Mouse (Mus musculus): ENCODE measurements around the gene Snph.
A peak's percentile ranks its signal among the peaks of the same experiment; 100 is the strongest.
"Not testable (repeated sequence)": the region's sequence is repeated elsewhere in the genome, so short reads cannot be mapped to it uniquely, and the experiment has no call there.

Snph gene

GRCm38 (mm10) chr2:151632159-151632814 lies at the start of gene Snph:
Snph (minus strand) TSS chr2:151632593.
- no peak for DNase-seq (ENCODE audit: low read depth)

- no peak for DNase-seq (ENCODE audit: low read depth)
These were observed 43.8 kb upstream of the Snph start for GRCm38 (mm10) chr2:151676234-151676633.

- no peak for DNase-seq (ENCODE audit: low read depth)
These were observed 38.6 kb upstream of the Snph start for GRCm38 (mm10) chr2:151670968-151671329.

DNA sequence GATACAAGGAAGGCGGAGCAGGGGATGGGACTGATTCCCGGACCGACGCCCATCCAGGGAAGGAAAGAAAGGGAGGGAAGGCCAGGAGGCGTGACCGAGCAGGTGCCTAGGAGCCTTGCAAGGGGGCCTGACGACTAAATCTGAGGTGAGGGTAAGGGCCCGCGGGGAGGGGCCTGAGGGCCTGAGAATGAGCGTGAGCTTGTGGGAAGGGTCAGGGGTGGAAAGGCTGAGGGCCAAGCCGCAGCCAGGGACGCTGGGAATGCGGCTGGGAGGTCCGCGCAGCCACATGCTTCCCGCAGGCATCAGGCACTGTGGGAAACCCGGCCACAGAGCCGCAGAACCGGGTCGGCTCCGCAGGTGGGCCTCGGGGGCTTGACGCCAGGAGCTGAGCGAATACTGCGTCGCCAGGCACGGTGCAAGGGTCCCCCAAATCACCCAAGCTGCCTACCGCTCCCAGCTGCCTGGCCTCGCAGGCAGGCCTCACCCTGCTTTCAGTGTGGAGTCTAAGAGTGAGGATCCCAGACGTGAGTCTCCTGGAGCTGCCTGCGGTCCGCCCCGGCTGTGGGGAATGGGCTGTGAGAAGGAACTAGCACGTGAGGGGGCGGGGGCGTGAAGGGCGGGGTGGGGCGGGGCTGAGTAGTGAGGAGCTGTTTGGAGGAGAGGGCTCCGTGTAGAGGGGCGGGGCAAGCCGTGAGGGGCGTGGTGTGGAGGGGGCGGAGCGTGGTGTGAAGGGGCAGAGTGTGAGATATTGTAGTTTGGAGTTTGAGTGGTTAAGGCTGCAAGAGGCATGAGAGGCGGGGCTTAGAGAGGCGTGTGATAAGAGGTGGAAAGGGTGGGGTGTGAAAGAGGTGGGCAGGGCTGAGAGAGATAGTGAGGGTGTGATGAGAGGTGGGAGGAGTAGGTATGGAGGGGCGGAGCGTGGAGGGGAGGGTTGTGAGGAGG lies 37.9 kb upstream of the Snph start:
- DNase-seq (ENCODE audit: low read depth): peak; percentile 6

- DNase-seq (ENCODE audit: low read depth): no peak
These were observed 36.0 kb upstream of the Snph start, which contains the start of gene Rad21l for GRCm38 (mm10) chr2:151668433-151668832. Rad21l (minus strand) TSS chr2:151668533.

- no peak for DNase-seq (ENCODE audit: low read depth)
These were observed 19.7 kb upstream of the Snph start for GRCm38 (mm10) chr2:151652053-151652452.

DNA sequence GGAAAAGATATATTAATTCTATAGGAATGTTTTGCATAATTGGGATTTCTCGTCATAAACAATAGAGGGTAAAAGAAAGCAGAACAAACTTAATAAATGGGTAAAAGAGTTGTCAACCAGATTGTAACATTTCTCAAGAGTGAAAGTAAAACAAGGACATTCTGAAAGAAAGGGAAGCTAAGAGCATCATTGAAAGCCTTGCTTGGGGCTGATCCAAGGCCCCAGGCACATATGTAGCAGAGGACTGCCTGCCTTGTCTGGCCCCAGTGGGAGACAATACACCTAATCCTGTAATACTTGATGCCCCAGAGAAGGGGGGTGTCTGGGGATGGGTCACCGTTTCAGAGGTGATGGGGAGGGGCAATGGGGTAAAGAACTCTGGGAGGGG lies 3.6 kb upstream of the Snph start:
- no peak for DNase-seq (ENCODE audit: low read depth)

- no peak for DNase-seq (ENCODE audit: low read depth)
These were observed 3.1 kb upstream of the Snph start for GRCm38 (mm10) chr2:151635362-151636014.

- no peak for DNase-seq (ENCODE audit: low read depth)
These were observed 2.5 kb upstream of the Snph start for GRCm38 (mm10) chr2:151634903-151635302.

DNA sequence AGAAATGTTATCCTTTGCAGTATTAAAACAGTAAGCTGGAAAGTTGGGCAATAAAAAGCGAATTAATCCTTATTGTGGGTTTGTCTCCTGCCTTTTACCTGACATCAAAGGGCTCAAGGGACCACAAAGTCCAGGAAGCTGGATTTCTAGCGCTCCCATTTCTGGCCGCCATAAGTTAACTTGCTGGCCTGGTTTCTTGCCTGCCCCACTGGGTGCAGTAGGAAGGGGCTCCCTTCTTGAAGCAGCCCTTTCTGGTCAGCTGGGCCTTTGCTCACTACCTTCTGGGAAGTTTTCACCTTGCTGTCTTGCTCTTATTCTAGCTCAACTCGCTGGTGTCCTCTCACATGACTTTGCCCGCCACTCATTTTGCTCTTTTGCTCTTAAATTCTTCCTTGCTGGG lies 589 bp upstream of the Snph start:
- DNase-seq (ENCODE audit: low read depth): no peak

- no peak for DNase-seq (ENCODE audit: low read depth)
These were observed 811 bp downstream of the Snph start for GRCm38 (mm10) chr2:151631406-151632158.

DNA sequence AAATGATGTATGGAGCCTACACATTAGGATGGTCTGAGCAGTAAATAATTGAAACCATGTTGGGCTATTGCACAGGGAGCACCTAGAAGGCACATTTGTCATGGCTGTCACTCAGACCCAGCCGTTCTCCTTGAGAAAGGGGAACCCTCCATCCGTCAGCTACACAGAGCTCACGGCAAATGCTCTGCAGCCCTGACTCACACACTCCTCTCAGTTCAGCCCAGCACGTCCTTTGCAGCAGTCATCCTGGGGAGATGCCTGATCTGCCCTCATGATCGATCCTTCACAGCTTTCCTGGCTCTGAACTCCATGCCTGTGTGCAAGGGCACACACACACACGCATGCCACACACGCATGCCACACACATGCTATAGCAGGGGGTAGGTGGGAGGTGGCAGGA lies 3.1 kb downstream of the Snph start:
- DNase-seq (ENCODE audit: low read depth): no peak

- DNase-seq (ENCODE audit: low read depth): no peak
These were observed 4.4 kb downstream of the Snph start for GRCm38 (mm10) chr2:151628011-151628410.

- DNase-seq (ENCODE audit: low read depth): no peak
These were observed 6.1 kb downstream of the Snph start for GRCm38 (mm10) chr2:151626296-151626695.

DNA sequence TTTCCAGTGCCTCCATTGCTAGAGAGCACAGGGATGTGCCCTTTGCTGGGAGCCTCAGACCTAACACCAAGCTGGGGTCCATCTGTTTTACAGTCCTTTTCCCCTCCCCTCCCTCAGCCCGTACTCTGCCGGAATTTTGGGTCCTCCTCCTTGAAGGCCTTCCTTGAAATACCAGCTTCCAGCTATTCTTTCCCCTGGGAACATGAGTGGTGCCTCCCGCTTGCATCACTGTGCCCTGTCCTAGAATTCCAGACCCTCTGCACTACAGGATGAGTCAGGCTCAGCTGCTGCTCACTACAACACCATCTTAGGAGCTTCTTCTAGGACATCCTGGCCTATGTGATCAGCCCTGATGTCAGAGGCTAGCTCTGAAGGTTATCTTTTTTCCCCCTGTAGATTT lies 8.6 kb downstream of the Snph start:
- no peak for DNase-seq (ENCODE audit: low read depth)

DNA sequence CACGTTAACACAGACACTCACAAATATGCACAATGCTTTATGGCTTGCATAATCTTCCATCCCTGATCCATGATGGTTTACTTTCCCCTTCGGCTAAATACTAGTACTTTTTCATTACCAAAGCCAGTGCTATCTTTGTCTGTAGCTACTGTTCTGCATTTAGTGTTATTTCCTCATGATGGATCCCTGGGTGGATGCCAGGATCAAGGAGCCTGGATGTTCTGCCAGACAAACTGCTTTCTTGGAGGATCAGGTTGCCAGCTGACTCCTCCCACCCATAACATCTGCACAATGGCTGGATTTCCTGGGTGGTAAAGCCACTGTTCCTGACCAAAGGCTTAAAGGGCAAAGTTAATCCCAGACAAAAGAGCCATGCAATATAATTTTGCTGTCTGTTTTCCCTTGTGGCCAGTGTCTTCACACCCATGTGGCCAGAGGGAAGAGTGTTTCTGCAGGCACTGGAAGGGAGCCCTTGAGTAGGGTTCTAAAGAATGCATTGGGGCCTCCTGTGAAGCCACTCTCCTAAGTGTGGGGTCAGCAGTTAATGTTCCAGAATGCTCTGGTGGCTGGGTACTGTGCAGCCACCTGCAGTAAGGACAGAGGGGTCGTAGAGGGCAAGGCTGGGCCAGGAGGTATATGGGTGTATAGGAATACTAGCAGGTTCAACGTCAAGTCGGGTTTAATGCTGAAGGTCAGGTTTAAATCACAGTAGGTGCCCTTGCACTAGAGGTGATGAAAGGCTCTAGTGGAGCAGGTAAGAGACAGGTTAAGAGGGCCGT lies 15.7 kb downstream of the Snph start:
- no peak for DNase-seq (ENCODE audit: low read depth)

DNA sequence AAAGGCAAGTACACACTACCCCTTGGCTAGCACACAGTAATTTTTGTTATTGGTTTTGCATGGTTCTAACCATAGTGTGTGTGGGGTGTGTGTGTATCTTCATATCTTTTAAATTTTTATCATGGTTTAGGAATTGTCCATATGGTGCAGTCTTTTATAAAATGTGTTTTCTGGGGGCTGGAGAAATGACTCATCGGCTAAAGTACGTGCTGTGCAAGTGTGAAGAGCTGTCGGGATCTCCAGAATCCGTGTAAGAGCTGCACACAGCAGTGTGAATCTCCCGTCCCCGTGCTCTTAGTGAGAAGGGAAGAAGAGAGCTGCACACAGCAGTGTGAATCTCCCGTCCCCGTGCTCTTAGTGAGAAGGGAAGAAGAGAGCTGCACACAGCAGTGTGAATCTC lies 16.6 kb downstream of the Snph start:
- not testable (repeated sequence) for DNase-seq (ENCODE audit: low read depth)

DNA sequence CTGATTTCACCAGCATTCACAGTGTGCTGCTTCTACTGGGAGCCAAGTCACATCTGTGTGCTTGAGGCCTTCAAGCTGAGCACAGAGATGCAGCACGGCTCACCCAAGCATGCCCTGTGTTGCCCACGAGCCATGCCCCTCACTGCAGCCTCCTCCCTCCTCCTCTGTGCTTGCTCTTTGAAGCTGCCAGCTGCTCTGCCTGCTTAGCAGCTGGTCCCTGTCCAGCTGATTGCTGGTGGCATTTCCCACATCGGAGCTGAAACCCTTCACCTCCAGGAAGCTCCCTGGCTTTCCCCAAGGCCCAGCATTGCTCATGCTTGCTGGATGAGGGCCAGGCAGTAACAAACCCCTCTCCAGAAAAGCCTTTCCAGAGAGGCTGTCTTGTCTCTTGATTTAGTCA lies 22.4 kb downstream of the Snph start:
- DNase-seq (ENCODE audit: low read depth): no peak

- no peak for DNase-seq (ENCODE audit: low read depth)
These were observed 24.0 kb downstream of the Snph start for GRCm38 (mm10) chr2:151608435-151608834.

GRCm38 (mm10) chr2:151605437-151605987 lies 26.9 kb downstream of the Snph start:
- no peak for DNase-seq (ENCODE audit: low read depth)

- no peak for DNase-seq (ENCODE audit: low read depth)
These were observed 28.8 kb downstream of the Snph start for GRCm38 (mm10) chr2:151603630-151604029.

Measured in c-Kit-positive CD71-positive TER-119-negative erythroid progenitor cells, embryonic 14.5 days (primary cell).